Mouse (Mus musculus): ENCODE data around the gene Herc2. TPM values are rescaled to one million over a fixed set of nuclear protein-coding genes. Genes with fewer than 3 reads are reported as not detected.

The Herc2 gene
- polyA plus RNA-seq, 1 experiment from 2014 or later: 22.2 TPM

DNA sequence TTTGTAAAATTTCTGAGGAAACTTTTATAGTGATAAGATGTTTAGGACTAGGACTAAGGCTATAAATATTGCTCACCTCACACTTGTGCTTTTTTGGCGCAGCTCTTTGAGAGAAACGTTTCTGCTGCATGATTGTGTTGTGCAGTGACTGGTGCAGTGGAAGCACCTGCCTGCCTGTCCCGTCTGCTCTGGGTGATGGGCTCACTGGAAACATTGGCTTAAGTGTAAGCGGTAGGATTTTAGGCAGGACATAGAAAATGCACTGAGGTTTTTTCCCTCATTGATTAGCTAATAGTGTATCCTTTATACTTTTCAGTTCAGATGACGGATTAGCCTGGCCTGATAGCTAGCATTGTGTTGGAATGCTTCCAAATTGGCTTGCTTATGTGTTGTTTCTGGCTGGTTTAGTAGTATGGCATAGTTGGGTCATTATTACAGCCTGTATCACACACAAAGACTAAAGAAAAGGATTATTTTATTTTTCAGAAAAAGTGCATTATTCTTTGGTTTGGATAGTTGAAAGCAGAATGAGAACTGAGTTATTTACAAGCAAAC is 52.4 kb downstream of the Herc2 start:
- Histone ChIP-seq H3K4me3 (no peak overlapping the region), H3K36me3 (peaks cover 83% of the 10 kb centered on the region), H3K4me1 (no peaks in the 10 kb centered on the region), H3K27ac (no peak overlapping the region), H3K27me3 (ENCODE audit: low read depth, poor library complexity, severe bottlenecking) (no peaks in the 10 kb centered on the region), H3K9me3 (replicated peaks) (no peaks in the 10 kb centered on the region)
- WGBS: 93% methylated on average over 5 of the region's 5 CpGs
- no peak for DNase-seq (ENCODE audit: low spot score)

DNA sequence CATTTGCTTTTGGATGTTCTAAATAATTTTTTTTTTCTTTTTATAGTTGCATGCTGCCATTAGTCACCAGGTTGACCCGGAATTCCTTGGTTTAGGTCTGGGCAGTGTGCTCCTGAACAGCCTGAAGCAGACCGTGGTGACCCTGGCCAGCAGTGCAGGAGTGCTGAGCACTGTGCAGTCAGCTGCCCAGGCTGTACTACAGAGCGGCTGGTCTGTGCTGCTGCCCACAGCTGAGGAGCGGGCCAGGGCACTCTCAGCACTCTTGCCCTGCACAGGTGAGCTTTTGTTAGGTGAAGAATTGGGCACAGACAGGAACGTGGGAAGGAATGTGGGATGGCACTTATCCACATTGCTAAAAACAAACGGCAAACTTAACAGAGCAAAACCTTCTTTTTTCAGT is 63.0 kb downstream of the Herc2 start:
- WGBS: 97% methylated on average over 6 of the region's 6 CpGs
- H3K9me3 ChIP-seq (replicated peaks): no peaks in the 10 kb centered on the region

DNA sequence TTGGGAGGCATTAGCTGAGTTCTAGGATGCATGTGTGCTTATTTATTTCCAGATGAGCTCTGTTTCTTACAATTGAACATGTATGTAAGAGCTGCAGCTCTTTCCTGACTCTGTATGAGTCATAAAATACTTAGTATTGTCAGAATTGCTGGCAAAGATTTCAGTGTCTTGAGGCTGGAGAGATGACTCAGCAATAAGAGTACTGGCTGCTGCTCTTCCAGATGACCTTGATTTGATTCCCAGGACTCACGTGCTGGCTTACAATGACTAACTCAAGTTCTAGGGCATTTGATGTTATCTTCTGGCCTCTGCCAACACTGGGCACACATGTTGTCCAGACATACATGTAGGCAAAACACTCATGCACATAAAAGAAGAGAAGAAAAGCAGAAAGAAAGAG is 64.2 kb downstream of the Herc2 start:
- DNase-seq (ENCODE audit: low spot score): no peak
- Histone ChIP-seq H3K9me3 (replicated peaks) (no peaks in the 10 kb centered on the region), H3K27me3 (ENCODE audit: low read depth, poor library complexity, severe bottlenecking) (no peaks in the 10 kb centered on the region), H3K4me1 (no peaks in the 10 kb centered on the region), H3K4me3 (no peak overlapping the region), H3K27ac (no peak overlapping the region), H3K36me3 (peaks cover 48% of the 10 kb centered on the region)
- 83% methylated on average over 1 of the region's 1 CpGs for WGBS

More for the DNA sequence above, 63.0 kb downstream of the Herc2 start:
- H3K27ac ChIP-seq: no peak overlapping the region
- no peak for DNase-seq (ENCODE audit: low spot score)
- H3K27me3 ChIP-seq (ENCODE audit: low read depth, poor library complexity, severe bottlenecking): no peaks in the 10 kb centered on the region
- H3K4me1 ChIP-seq: no peaks in the 10 kb centered on the region
- no peak overlapping the region for H3K4me3 ChIP-seq
- H3K36me3 ChIP-seq: peaks cover 59% of the 10 kb centered on the region

DNA sequence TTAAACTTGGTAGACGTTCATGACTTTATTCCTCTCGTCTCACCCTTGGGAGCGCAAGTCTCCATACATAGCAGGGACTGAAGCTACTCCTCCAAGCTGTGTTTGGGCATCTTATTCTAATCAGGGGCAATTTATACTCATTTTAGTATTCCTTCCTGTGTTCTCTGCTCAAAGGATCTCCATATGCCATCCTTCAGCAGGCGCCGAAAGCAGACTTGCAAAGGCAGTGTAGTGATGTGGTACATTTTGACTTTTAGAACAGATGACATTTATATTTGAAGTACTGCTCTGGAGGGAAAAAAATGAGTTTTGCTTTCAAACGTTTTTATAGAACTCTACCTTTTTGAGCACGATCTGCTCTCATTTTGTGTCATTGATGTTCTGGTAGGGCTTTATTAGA is 71.0 kb downstream of the Herc2 start:
- 92% methylated on average over 7 of the region's 7 CpGs for WGBS
- Histone ChIP-seq H3K36me3 (peaks cover 39% of the 10 kb centered on the region), H3K27ac (no peak overlapping the region), H3K27me3 (ENCODE audit: low read depth, poor library complexity, severe bottlenecking) (no peaks in the 10 kb centered on the region), H3K9me3 (replicated peaks) (no peaks in the 10 kb centered on the region), H3K4me3 (no peak overlapping the region), H3K4me1 (no peaks in the 10 kb centered on the region)
- no peak for DNase-seq (ENCODE audit: low spot score)

DNA sequence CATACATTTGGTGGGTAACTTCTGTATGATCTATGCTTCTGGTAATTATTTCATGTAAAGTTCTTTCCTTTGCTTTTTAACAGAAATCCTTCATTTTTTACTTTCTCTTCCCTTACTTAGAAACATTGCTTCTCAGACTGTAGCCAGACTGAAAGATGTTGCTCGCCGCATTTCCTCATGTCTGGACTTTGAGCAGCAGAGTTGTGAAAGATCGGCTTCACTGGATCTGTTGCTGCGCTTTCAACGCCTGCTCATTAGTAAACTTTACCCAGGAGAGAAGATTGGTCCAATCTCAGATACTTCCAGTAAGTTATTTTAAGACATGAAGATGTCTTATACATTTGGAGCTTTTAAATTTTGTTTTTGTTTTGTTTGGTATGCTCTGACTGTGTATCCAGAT is 71.4 kb downstream of the Herc2 start:
- WGBS: 96% methylated on average over 5 of the region's 5 CpGs

DNA sequence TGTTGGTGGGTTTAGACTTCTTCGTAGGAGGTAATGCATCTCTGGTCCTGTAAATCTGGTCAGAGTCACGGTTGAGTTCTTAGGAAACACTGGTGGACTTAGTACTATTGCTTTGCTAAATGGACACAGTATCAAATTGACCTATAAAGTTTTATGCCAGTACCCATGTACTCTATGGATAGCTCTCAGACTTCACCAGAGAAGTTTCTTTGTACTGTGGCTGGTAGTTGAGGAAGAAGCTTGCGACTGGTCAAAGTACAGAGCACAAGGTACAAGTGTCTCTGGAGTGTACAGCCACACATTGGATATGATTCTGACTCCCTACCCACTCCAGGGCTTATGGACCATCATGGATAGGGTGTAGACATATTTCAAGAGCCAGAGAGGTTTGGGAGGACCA is 78.1 kb downstream of the Herc2 start:
- H3K36me3 ChIP-seq: peaks cover 59% of the 10 kb centered on the region
- no peaks in the 10 kb centered on the region for H3K27me3 ChIP-seq (ENCODE audit: low read depth, poor library complexity, severe bottlenecking)
- no peaks in the 10 kb centered on the region for H3K9me3 ChIP-seq (replicated peaks)
- WGBS: 94% methylated on average over 3 of the region's 3 CpGs
- H3K4me3 ChIP-seq: no peak overlapping the region
- H3K4me1 ChIP-seq: no peaks in the 10 kb centered on the region
- DNase-seq (ENCODE audit: low spot score): no peak
- H3K27ac ChIP-seq: no peak overlapping the region

More for the DNA sequence above, 71.4 kb downstream of the Herc2 start:
- no peaks in the 10 kb centered on the region for H3K27me3 ChIP-seq (ENCODE audit: low read depth, poor library complexity, severe bottlenecking)
- DNase-seq (ENCODE audit: low spot score): no peak
- H3K9me3 ChIP-seq (replicated peaks): no peaks in the 10 kb centered on the region
- no peak overlapping the region for H3K4me3 ChIP-seq
- no peak overlapping the region for H3K27ac ChIP-seq
- peaks cover 38% of the 10 kb centered on the region for H3K36me3 ChIP-seq
- H3K4me1 ChIP-seq: no peaks in the 10 kb centered on the region

DNA sequence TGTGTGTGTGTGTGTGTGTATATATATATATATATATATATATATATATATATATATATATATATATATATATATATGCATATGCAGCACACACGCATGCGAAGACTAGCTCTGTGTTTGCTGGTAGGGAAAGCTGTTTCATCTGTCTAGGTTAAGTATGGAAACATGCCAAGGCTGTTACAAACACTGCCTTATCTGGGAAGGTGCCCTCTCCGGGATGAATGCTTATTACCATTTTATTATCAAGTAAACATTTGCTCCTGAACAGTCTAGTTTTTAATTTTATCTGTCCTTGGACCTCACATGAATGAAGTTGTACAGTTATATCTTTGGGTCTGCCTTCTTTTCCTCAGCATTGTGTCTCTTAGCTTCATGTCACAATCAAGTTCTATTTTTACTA is 79.6 kb downstream of the Herc2 start:
- Histone ChIP-seq H3K27me3 (ENCODE audit: low read depth, poor library complexity, severe bottlenecking) (no peaks in the 10 kb centered on the region), H3K36me3 (peaks cover 65% of the 10 kb centered on the region), H3K4me3 (no peak overlapping the region), H3K27ac (no peak overlapping the region), H3K9me3 (replicated peaks) (no peaks in the 10 kb centered on the region), H3K4me1 (no peaks in the 10 kb centered on the region)
- no peak for DNase-seq (ENCODE audit: low spot score)
- over 99% methylated on average over 3 of the region's 3 CpGs for WGBS

DNA sequence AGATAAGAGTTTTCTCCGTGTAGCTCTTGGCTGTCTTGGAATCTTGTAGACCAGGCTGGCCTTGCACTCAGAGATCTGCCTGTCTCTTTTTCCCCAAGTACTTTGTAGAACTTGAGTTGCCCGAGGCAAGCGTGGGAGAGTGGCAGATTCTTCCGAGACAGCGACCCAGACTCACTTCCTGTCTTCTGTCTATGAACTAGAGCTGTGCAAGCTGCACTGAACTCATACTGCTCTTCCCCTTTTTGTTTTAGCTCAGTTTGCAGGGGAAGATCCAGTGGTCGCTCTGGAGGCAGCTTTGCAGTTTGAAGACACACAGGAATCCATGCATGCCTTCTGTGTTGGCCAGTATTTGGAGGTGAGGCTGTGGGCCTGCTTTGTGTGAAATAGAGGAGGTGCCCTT is 81.6 kb downstream of the Herc2 start:
- 91% methylated on average over 6 of the region's 6 CpGs for WGBS
- Histone ChIP-seq H3K27ac (no peak overlapping the region), H3K9me3 (replicated peaks) (no peaks in the 10 kb centered on the region), H3K36me3 (peaks cover 70% of the 10 kb centered on the region), H3K4me1 (no peaks in the 10 kb centered on the region), H3K27me3 (ENCODE audit: low read depth, poor library complexity, severe bottlenecking) (no peaks in the 10 kb centered on the region), H3K4me3 (no peak overlapping the region)
- no peak for DNase-seq (ENCODE audit: low spot score)

DNA sequence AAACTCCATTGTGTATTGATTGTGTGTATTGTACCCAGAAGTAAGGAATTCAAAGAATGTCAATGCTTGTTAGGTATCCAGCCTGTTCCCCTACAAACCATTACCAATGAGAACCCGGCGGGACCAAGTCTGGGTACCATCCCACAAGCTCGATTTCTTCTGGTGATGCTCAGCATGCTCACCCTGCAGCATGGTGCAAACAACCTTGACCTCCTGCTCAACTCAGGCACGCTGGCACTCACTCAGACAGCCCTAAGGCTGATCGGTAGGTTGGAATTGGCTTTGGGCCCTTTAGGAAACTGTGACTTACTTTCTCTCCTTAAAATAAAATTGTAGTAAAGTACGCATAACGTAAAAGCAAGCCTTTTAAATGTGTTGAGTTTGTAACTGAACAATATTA is 88.7 kb downstream of the Herc2 start:
- WGBS: 91% methylated on average over 7 of the region's 7 CpGs
- Histone ChIP-seq H3K36me3 (peaks cover 66% of the 10 kb centered on the region), H3K27ac (no peak overlapping the region), H3K4me1 (no peaks in the 10 kb centered on the region), H3K4me3 (no peak overlapping the region), H3K27me3 (ENCODE audit: low read depth, poor library complexity, severe bottlenecking) (no peaks in the 10 kb centered on the region), H3K9me3 (replicated peaks) (no peaks in the 10 kb centered on the region)
- DNase-seq (ENCODE audit: low spot score): no peak

DNA sequence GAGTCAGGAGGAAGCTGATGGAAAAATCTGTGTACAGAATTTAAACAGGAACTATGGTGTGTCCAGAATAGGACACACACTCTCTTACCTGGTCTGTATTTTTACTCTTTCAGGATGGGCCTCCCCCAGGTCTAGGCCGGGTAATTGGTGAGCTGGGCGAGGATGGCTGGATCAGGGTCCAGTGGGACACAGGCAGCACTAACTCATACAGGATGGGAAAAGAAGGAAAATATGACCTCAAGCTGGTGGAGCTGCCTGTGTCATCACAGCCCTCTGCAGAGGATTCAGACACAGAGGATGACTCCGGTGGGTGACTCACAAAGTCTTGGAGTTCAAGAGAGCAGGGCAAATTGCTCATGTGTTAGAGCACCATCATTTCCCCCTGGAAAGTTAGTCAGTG is 96.4 kb downstream of the Herc2 start:
- WGBS: 97% methylated on average over 3 of the region's 3 CpGs
- no peak for DNase-seq (ENCODE audit: low spot score)
- peaks cover 62% of the 10 kb centered on the region for H3K36me3 ChIP-seq

DNA sequence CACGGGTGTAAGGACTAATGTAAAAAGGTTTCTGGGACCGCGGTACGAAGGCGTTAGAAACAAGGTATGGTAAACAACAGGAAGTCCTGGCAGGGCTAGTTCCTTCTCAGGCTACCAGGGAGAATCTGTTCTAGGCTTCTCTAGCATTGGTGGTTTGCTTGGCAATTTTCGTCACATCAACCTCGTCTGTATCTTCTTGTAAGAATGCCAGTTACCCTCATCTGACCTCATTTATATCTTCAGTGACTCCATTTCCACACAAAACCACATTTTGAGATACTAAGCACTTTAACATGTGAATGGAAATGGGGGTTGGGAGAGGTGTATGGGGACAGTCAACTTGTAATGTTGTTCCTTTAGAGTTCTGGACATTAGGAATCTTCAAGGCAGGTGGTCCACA is 98.9 kb downstream of the Herc2 start:
- peaks cover 76% of the 10 kb centered on the region for H3K36me3 ChIP-seq
- H3K27ac ChIP-seq: no peak overlapping the region
- WGBS: 96% methylated on average over 7 of the region's 7 CpGs
- H3K4me3 ChIP-seq: no peak overlapping the region
- no peaks in the 10 kb centered on the region for H3K27me3 ChIP-seq (ENCODE audit: low read depth, poor library complexity, severe bottlenecking)
- no peaks in the 10 kb centered on the region for H3K9me3 ChIP-seq (replicated peaks)
- DNase-seq (ENCODE audit: low spot score): no peak
- H3K4me1 ChIP-seq: no peaks in the 10 kb centered on the region

More for the DNA sequence above, 96.4 kb downstream of the Herc2 start:
- H3K27me3 ChIP-seq (ENCODE audit: low read depth, poor library complexity, severe bottlenecking): no peaks in the 10 kb centered on the region
- H3K27ac ChIP-seq: no peak overlapping the region
- H3K4me3 ChIP-seq: no peak overlapping the region
- no peaks in the 10 kb centered on the region for H3K9me3 ChIP-seq (replicated peaks)
- H3K4me1 ChIP-seq: no peaks in the 10 kb centered on the region

DNA sequence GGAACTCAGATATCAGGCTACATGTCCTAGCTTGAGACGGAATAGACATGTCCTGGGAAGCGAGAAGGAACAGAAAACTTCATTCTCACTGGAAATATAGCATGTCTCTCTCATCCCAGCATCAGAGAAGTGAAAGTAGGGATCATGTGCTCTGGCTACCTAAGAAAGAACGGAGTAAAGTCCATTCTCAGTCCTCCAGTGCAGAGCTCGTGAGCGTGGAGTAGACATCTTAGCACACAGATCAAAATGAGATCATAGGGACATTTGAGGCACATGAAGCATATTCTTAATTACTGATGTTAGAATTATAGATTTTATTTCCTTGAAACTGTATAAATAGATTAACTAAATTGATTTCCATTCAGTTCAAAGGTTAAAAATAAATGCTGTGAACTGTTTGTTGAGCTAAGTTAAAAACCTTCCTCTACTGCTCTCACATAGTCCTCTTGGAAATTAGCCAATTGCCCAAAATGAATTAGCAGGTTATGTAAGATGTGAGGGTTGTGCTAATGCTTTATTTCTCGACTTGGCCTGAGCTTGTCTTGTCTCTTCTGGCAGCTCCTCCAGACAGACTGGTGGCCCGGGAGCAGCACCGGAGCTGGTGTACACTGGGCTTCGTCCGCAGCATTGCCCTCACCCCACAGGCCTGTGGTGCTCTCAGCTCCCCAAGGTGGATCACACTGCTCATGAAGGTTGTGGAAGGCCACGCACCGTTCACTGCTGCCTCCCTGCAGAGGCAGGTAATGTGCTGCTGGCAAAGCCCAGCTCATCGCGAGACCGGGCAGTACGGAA is 102.1 kb downstream of the Herc2 start:
- no peaks in the 10 kb centered on the region for H3K9me3 ChIP-seq (replicated peaks)
- peaks cover 79% of the 10 kb centered on the region for H3K36me3 ChIP-seq
- no peak for DNase-seq (ENCODE audit: low spot score)
- H3K27ac ChIP-seq: no peak overlapping the region
- H3K27me3 ChIP-seq (ENCODE audit: low read depth, poor library complexity, severe bottlenecking): no peaks in the 10 kb centered on the region
- no peak overlapping the region for H3K4me3 ChIP-seq
- no peaks in the 10 kb centered on the region for H3K4me1 ChIP-seq
- WGBS: 96% methylated on average over 16 of the region's 16 CpGs

DNA sequence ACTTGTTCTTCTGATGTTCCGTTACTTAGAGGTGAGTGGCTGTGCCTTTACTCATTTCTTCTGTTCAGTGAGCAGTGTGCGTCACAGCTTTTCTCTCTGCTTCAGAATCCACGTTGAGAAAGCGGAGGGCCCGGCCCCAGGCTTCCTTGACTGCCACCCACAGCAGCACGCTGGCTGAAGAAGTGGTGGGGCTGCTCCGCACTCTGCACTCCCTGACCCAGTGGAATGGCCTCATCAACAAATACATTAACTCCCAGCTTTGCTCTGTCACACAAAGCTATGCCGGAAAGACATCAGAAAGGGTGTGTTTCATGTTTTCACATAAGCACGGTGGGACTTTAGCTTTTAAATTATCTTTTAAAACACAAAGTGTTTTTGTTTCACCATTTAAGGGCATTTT is 103.2 kb downstream of the Herc2 start:
- H3K4me3 ChIP-seq: no peak overlapping the region
- H3K4me1 ChIP-seq: no peaks in the 10 kb centered on the region
- no peaks in the 10 kb centered on the region for H3K27me3 ChIP-seq (ENCODE audit: low read depth, poor library complexity, severe bottlenecking)
- DNase-seq (ENCODE audit: low spot score): no peak
- H3K27ac ChIP-seq: no peak overlapping the region
- no peaks in the 10 kb centered on the region for H3K9me3 ChIP-seq (replicated peaks)
- 93% methylated on average over 9 of the region's 9 CpGs for WGBS
- H3K36me3 ChIP-seq: peaks cover 79% of the 10 kb centered on the region
